Mouse (Mus musculus): ENCODE data around the gene Igsf11.

Igsf11 gene

DNA sequence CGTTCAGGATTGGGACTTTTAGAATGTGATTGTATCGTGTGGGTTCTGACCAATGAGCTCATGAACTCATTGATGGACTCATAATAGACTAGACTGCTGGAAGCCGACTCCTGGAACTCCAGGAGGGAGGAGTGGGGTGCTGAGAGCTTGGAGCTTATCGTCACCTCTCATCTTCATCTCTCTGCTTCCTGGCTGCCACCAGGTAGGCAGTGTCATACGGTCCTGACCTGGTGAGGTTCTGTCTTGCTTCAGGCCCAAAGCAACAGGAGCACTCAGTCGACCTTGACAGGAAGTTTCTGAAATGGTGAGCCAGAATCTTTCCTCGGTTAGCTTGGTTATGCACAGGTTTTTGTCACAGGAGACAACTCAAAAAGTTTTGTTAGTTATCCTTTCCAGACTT is at the start of gene Igsf11:
Igsf11 (plus strand) TSS at position 301 of the 400 bp plus-strand sequence.
- in situ Hi-C loops (cut with MboI, MseI), result no loop called here

- in situ Hi-C loops (cut with MboI, MseI), result loop anchor here (5.0 kb wide), 1 partner anchor 194 kb away; no protein-coding TSS in a partner anchor
Observed at GRCm38 (mm10) chr16:38858120-38858749, 34.2 kb upstream of the Igsf11 start.

GRCm38 (mm10) chr16:38860548-38860947 is 31.9 kb upstream of the Igsf11 start:
- in situ Hi-C loops (cut with MboI, MseI), result no loop called here

DNA sequence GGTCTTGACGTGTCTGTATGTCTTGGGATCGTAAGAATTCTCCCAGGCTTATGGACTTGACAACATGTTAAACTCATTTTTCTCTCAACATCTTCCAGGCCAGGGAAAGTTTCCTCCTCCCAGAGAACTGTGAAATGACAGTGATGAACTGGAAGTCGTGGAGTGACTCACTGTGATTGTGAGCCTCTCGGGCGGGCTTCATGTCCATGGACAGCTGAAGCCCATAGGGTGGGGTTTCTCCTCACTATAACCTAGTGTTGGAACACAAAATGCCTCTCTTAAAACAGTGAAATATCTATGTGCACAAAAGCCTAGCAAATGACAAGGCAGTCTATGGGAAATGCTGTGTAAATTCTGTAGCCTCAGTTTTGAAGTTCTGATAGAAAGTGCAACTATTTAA is 28.1 kb upstream of the Igsf11 start:
- in situ Hi-C loops (cut with MboI, MseI), result no loop called here

- in situ Hi-C loops (cut with MboI, MseI), result no loop called here
Observed at GRCm38 (mm10) chr16:38873231-38873630, 19.2 kb upstream of the Igsf11 start.

DNA sequence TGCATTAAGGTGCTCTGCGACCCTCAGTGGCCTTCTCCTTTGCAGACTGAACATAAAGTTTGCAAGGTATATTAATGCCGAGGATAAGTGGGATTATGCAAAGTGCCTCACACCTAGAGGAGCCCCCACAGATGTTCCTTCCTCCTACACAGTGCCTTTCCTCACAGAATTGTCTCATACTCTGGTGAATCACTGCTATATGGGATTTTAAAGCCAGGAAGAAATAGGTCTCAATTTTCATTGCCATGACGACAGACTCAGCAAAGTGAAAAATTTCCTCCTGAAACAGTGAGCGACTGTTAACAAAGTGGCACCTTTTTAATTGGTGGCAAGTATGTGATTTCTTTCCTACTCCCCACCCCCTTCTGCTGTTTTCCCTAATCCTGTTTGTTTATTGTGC is 18.0 kb upstream of the Igsf11 start:
- in situ Hi-C loops (cut with MboI, MseI), result no loop called here

GRCm38 (mm10) chr16:38898816-38899425 is 6.5 kb downstream of the Igsf11 start:
- in situ Hi-C loops (cut with MboI, MseI), result no loop called here

- in situ Hi-C loops (cut with MboI, MseI), result no loop called here
Observed at GRCm38 (mm10) chr16:38900024-38900423, 7.6 kb downstream of the Igsf11 start.

DNA sequence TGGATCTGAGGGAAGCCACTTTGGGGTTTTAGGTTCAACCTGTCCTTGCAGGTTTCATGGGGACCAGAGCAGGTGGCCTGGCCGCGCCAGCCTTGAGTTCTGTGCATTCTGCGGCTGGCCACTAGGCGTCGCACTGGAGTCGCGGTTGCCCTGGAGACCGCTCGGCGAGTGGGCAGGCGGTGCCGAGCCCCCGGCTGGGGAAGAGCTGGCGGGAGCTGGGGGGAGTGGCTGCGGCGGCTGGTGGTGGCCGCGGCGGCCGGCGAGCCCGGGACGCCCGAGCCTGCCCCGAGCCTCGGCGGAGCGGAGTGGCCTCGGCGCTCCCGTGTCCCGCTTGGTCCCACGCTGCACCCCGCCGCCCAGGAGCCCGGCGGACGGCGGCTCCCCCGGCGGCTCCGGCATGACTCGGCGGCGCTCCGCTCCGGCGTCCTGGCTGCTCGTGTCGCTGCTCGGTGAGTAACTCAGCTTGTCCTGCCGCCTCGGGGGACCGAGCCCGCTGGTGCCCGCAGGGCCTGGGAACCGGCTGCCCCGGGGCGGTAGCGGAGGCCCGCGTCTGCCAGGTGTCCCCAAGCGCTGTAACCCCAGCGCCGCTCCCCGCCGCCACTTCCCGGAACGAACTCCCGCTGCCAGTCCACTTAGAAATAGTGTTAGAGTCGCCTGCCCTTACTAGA is 9.8 kb downstream of the Igsf11 start:
- in situ Hi-C loops (cut with MboI, MseI), result no loop called here

DNA sequence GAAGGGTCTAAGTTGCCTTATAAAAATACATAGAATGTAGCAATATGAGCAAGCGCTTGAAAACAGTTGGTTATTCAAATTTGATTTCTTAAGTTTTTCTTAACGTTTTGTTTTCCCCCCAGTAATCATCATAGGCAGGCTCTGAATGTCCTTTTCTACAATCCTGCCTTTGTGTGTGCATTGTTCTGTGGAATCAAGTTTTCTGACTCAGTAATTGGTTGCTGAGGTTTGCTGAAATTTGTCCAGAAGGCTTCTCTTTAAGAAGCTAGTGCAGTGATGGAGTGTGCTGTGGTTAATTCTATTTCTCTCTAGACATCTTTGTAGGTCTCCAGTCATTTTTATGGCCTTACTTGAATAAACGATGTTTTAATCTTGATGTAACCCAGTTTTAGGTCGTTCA is 10.5 kb downstream of the Igsf11 start:
- in situ Hi-C loops (cut with MboI, MseI), result no loop called here

DNA sequence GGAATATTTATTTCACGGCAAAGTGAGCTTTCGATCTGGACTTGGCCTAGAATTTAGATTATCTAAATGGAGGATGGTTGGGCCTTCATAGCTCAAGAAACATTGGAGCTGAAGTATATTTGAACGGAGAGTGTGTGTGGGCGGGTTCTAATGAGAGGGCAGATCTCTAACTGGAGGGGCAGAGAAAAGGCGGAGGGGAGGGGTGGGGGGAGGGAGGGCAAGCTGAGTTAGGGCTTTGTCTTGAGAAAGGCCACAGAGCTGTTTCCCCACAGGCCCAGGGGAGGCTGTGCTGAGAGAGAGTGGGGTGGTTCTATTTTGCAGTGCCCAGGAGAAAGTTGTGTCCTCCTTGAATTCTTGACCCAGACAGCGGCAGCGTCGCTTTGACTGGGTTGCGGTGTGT is 11.7 kb downstream of the Igsf11 start:
- in situ Hi-C loops (cut with MboI, MseI), result no loop called here

DNA sequence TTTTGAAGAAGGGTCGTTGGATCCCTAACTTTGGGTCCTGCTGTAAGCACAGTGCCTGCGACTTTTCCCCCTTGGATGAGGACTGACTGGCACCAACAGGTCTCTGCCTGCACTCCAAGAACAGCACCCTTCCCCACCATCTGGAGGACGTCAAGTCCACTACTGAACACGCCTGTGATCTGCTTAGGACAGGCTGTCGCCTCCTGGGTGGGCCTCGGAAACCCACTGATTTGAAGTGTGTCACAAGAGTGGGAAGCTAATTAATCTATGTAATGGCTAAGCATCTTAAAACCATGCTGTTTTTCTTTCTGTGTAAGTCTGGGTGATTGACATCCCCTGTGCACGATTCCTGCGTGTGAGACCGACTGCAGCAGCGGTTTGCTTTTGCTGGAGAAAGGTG is 13.4 kb downstream of the Igsf11 start:
- in situ Hi-C loops (cut with MboI, MseI), result no loop called here

- in situ Hi-C loops (cut with MboI, MseI), result no loop called here
Observed at GRCm38 (mm10) chr16:38908304-38908703, 15.8 kb downstream of the Igsf11 start.

- in situ Hi-C loops (cut with MboI, MseI), result no loop called here
Observed at GRCm38 (mm10) chr16:38909506-38909905, 17.0 kb downstream of the Igsf11 start.

DNA sequence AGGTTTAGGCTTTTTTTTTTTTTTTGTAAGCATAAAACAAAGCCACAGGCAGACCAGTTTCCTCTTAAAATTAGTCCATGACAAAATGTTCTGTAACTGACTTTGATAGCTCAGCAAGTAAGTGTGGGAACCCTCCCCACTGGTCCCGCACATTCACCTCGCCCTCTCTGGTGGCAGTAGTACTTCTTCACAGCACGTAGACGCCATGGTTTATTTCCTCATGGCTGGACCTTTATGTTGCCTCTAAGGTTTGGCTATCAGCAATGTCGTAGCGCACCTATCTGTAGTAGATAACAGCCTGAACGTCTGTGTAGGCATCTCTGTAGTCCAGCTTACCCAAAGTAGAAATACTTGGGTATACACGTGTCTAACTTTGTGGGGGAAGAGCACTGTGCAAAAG is 17.6 kb downstream of the Igsf11 start:
- in situ Hi-C loops (cut with MboI, MseI), result loop anchor here (10.0 kb wide), 1 partner anchor 665 kb away; no protein-coding TSS in a partner anchor

GRCm38 (mm10) chr16:38915451-38915850 is 23.0 kb downstream of the Igsf11 start:
- in situ Hi-C loops (cut with MboI, MseI), result loop anchor here (10.0 kb wide), 1 partner anchor 659 kb away; no protein-coding TSS in a partner anchor

DNA sequence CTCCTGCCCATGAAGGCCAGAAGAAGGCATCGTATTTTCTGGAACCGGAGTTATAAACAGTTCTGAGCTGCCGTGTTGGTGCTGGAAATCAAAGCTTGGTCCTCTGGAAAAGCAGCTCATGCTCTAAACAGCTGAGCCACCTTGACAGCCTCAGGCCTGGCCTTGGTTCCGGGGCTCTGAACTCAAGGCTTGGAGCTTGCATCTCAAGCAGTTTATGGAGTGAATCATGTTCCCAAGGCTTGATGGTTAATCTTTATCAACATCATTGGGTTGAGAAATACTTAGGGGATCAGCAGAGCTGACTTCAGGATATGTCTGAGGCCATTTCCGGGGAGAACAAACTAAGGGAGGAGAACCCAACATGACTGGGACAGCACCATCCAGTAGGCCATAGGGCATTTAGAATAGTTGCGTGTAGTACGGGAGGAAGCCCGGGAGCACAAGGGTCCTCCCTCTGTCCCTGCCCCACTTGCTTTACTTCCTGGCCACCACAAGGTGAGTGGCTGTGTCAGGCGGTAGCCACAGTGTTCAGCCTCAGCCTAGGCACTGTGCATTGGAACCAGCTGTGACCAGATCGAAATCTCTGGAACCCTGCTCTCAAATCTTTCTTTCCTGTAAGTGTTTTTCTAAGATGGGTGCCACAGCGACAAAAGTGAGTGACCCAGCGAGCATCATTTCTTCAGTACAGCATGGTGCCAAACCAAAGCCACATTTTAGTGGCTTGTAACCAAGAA is 23.7 kb downstream of the Igsf11 start:
- in situ Hi-C loops (cut with MboI, MseI), result loop anchor here (10.0 kb wide), 1 partner anchor 659 kb away; no protein-coding TSS in a partner anchor

DNA sequence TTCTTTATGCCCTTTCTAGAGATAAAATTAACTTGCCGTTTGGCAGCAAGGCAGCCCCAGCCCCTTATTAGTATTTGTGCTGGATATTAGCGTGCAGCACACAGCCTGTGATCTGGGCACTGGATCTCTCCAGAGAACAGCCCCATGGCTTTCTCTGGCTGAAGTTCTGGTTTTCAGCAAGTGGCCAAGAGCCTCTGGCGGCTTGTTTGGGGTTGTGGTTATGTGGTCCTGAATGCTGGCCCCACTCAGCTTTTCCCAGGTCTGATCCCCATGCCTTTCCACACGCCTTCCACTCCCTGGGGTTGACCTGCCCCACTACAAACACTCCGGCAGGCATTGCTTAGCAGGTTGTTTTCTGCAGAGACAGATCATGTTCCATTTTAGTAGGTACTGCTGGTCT is 24.4 kb downstream of the Igsf11 start:
- in situ Hi-C loops (cut with MboI, MseI), result loop anchor here (10.0 kb wide), 1 partner anchor 658 kb away; no protein-coding TSS in a partner anchor

- in situ Hi-C loops (cut with MboI, MseI), result loop anchor here (10.0 kb wide), 1 partner anchor 657 kb away; no protein-coding TSS in a partner anchor
Observed at GRCm38 (mm10) chr16:38918121-38918520, 25.6 kb downstream of the Igsf11 start.

DNA sequence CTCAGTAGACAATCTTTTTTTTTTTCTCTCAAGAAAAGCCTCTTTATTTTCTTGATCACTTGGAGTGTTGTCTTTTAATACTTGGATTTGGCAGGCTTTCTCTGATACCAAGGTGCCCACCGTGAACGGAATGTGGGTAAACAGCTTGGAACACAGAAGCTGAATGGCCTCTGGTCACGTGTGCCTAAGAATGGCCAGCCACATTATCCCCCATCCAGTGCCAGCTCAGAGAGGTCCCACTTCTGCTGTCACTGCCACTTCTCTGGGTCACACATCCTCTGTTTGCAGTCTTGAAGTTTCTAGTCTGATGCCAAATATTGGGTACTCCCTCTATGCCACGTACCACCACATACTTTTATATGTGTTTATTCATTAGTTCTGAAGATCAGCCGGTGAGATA is 28.0 kb downstream of the Igsf11 start:
- in situ Hi-C loops (cut with MboI, MseI), result no loop called here

GRCm38 (mm10) chr16:38924940-38925339 is 32.5 kb downstream of the Igsf11 start:
- in situ Hi-C loops (cut with MboI, MseI), result no loop called here

- in situ Hi-C loops (cut with MboI, MseI), result no loop called here
Observed at GRCm38 (mm10) chr16:38928760-38929159, 36.3 kb downstream of the Igsf11 start.
